Mouse (Mus musculus) mouse embryonic stem cell (cell line): ENCODE data around the gene Synpo2l.
"Not testable (repeated sequence)": the region's sequence is repeated elsewhere in the genome, so short reads cannot be mapped to it uniquely, and the experiment has no call there.

Source experiments
- in situ Hi-C, 2 experiments: fragments of 300-500 bp; cut with MboI; formaldehyde crosslinking; loops; 1 replicate in 1 of 2; 3 replicates in 1 of 2; pipeline ENCODE4 v1.14.3; 2019 to 2020; ENCODE audit warnings: low sequenced_read_pairs in 2 of 2, low pct_unique_long_range_greater_than_20kb in 1 of 2, mixed read lengths in 1 of 2; ENCODE audit not compliant: unreplicated experiment in 1 of 2

Synpo2l gene

GRCm38 (mm10) chr14:20668154-20668810 is at the start of gene Synpo2l:
Gene Synpo2l (minus strand): TSS chr14:20668354.
- in situ Hi-C loops: no loop called here

- in situ Hi-C loops: no loop called here
Observed at GRCm38 (mm10) chr14:20713832-20714231, 45.7 kb upstream of the Synpo2l start.

GRCm38 (mm10) chr14:20708239-20708638 is 40.1 kb upstream of the Synpo2l start:
- in situ Hi-C loops: no loop called here

- in situ Hi-C loops: no loop called here
Observed at GRCm38 (mm10) chr14:20707201-20708190, 39.3 kb upstream of the Synpo2l start, which contains the start of gene Zswim8. Gene Zswim8 (plus strand): TSS chr14:20707552.

GRCm38 (mm10) chr14:20703461-20703860 is 35.3 kb upstream of the Synpo2l start:
- in situ Hi-C loops: not testable (repeated sequence)

GRCm38 (mm10) chr14:20702741-20703381 is 34.7 kb upstream of the Synpo2l start, which contains the start of gene Chchd1:
Gene Chchd1 (plus strand): TSS chr14:20703006.
- in situ Hi-C loops: no loop called here

GRCm38 (mm10) chr14:20702096-20702740 is 34.1 kb upstream of the Synpo2l start:
- in situ Hi-C loops: no loop called here

GRCm38 (mm10) chr14:20701554-20701953 is 33.4 kb upstream of the Synpo2l start:
- in situ Hi-C loops: no loop called here

- in situ Hi-C loops: no loop called here
Observed at GRCm38 (mm10) chr14:20700362-20700761, 32.2 kb upstream of the Synpo2l start.

- in situ Hi-C loops: no loop called here
Observed at GRCm38 (mm10) chr14:20698515-20698914, 30.4 kb upstream of the Synpo2l start.

- in situ Hi-C loops: no loop called here
Observed at GRCm38 (mm10) chr14:20696986-20697385, 28.8 kb upstream of the Synpo2l start.

- in situ Hi-C loops: no loop called here
Observed at GRCm38 (mm10) chr14:20695761-20696520, 27.8 kb upstream of the Synpo2l start.

- in situ Hi-C loops: no loop called here
Observed at GRCm38 (mm10) chr14:20694884-20695760, 27.0 kb upstream of the Synpo2l start, which contains the start of gene Fut11. Gene Fut11 (plus strand): TSS chr14:20694968.

- in situ Hi-C loops: no loop called here
Observed at GRCm38 (mm10) chr14:20694185-20694883, 26.2 kb upstream of the Synpo2l start.

GRCm38 (mm10) chr14:20693589-20694101 is 25.5 kb upstream of the Synpo2l start:
- in situ Hi-C loops: no loop called here

GRCm38 (mm10) chr14:20691772-20692171 is 23.6 kb upstream of the Synpo2l start:
- in situ Hi-C loops: no loop called here
